In genomic region chr17:43531192-43531591, GRCm38 (mm10) we compare ENCODE assay signal across 36 mouse cellular contexts. TPM values are rescaled to one million over a fixed set of nuclear protein-coding genes. Genes with fewer than 3 reads are reported as not detected.
"Had no signal": no experiment of that assay in that cellular context is flagged by ENCODE, and none has a peak within 500 bp of the region (broad histone marks: within the 10 kb centered on the region; RNA-seq: fewer than 3 reads in every experiment).

No protein-coding gene starts in this region.

- H3K9me3 ChIP-seq: heart, embryonic 10.5 days; heart, embryonic 12.5 days; hindbrain, embryonic 13.5 days; hindbrain, embryonic 15.5 days; intestine, embryonic 15.5 days; limb, embryonic 13.5 days; limb, embryonic 15.5 days; liver, embryonic 12.5 days had no signal

- H3K4me2 ChIP-seq: heart, embryonic 12.5 days; hindbrain, embryonic 13.5 days; hindbrain, embryonic 15.5 days; intestine, embryonic 15.5 days; limb, embryonic 13.5 days; limb, embryonic 15.5 days; liver, embryonic 12.5 days had no signal

- H3K27me3 ChIP-seq: heart, embryonic 12.5 days; hindbrain, embryonic 13.5 days; hindbrain, embryonic 15.5 days; intestine, embryonic 15.5 days; limb, embryonic 13.5 days; limb, embryonic 15.5 days; liver, embryonic 12.5 days had no signal

- DNase-seq: gastrocnemius, adult 2 months; gastrocnemius, postnatal 10 days; gastrocnemius, postnatal 25 days; heart, adult 18-20 months; heart, postnatal 10 days; kidney, adult 18-20 months; kidney, adult 8-10 months; kidney, postnatal 10 days; kidney, postnatal 25 days; kidney, postnatal 4 days had no signal

- H3K4me1 ChIP-seq: liver, embryonic 12.5 days had no signal

- H3K4me3 ChIP-seq: gastrocnemius, adult 2 months; heart, embryonic 10.5 days; heart, embryonic 12.5 days; hindbrain, embryonic 13.5 days; hindbrain, embryonic 15.5 days; intestine, embryonic 15.5 days; layer of hippocampus, adult 2 months; limb, embryonic 13.5 days; limb, embryonic 15.5 days; liver, embryonic 12.5 days had no signal

- H3K9ac ChIP-seq: heart, embryonic 12.5 days; hindbrain, embryonic 13.5 days; hindbrain, embryonic 15.5 days; intestine, embryonic 15.5 days; limb, embryonic 13.5 days; limb, embryonic 15.5 days; liver, embryonic 12.5 days had no signal

- ATAC-seq: inflammation-experienced regulatory T-cells, adult 6 months; intestine, embryonic 15.5 days; intestine, postnatal 0 days; liver, embryonic 12.5 days had no signal

- H3K36me3 ChIP-seq: heart, embryonic 10.5 days; heart, embryonic 12.5 days; hindbrain, embryonic 13.5 days; hindbrain, embryonic 15.5 days; intestine, embryonic 15.5 days; limb, embryonic 13.5 days; limb, embryonic 15.5 days; liver, embryonic 12.5 days had no signal

- H3K27ac ChIP-seq: gastrocnemius, adult 2 months; heart, embryonic 10.5 days; hindbrain, embryonic 13.5 days; hindbrain, embryonic 15.5 days; intestine, embryonic 15.5 days; layer of hippocampus, adult 2 months; limb, embryonic 13.5 days; limb, embryonic 15.5 days; liver, embryonic 12.5 days had no signal

RNA-seq across cellular contexts. Expression of gene Ankrd66, which starts 12.2 kb away (rescaled TPM):
- total RNA-seq: gastrocnemius, adult 2 months; gastrocnemius, postnatal 10 days; gastrocnemius, postnatal 25 days; gastrocnemius, postnatal 4 days; heart, adult 8-10 months; heart, postnatal 10 days; heart, postnatal 25 days; hematopoietic stem cell, adult 5-6 weeks; left cerebral cortex, postnatal 10 days; liver, adult 2 months had no signal
- polyA plus RNA-seq: heart, embryonic 12.5 days; heart, embryonic 16.5 days; inflammation-experienced regulatory T-cells, adult 6 months; limb, embryonic 11.5 days; liver, adult 2 months; liver, embryonic 12.5 days had no signal

RNA-seq across cellular contexts. Expression of gene Mep1a, which starts 28.6 kb away (rescaled TPM):
- total RNA-seq: gastrocnemius, adult 2 months; gastrocnemius, postnatal 10 days; gastrocnemius, postnatal 25 days; gastrocnemius, postnatal 4 days; heart, adult 18-20 months; heart, adult 8-10 months; heart, postnatal 10 days; heart, postnatal 25 days; hematopoietic stem cell, adult 5-6 weeks; layer of hippocampus, adult 2 months; layer of hippocampus, postnatal 10 days; layer of hippocampus, postnatal 25 days; left cerebral cortex, adult 8-10 months; left cerebral cortex, postnatal 25 days; left cerebral cortex, postnatal 4 days; liver, adult 2 months had no signal
- polyA plus RNA-seq: heart, embryonic 10.5 days; heart, embryonic 12.5 days; heart, embryonic 14.5 days; hindbrain, embryonic 11.5 days; hindbrain, embryonic 13.5 days; inflammation-experienced regulatory T-cells, adult 6 months; limb, embryonic 11.5 days; limb, embryonic 13.5 days; liver, embryonic 12.5 days had no signal
